35 mouse cellular contexts compared by ENCODE assay signal in genomic region chrX:48441548-48441947, GRCm38 (mm10).
"Had no signal": no experiment of that assay in that cellular context is flagged by ENCODE, and none has a peak within 500 bp of the region (broad histone marks: within the 10 kb centered on the region; RNA-seq: fewer than 3 reads in every experiment).

No protein-coding gene starts in this region.

- H3K4me2 ChIP-seq: heart, embryonic 11.5 days; heart, embryonic 12.5 days; heart, embryonic 13.5 days; heart, embryonic 15.5 days; hindbrain, embryonic 12.5 days; hindbrain, embryonic 13.5 days; hindbrain, embryonic 14.5 days; hindbrain, embryonic 15.5 days; intestine, embryonic 15.5 days; kidney, embryonic 15.5 days had no signal

- H3K4me3 ChIP-seq: heart, embryonic 10.5 days; heart, embryonic 12.5 days; heart, embryonic 13.5 days; heart, embryonic 15.5 days; hindbrain, embryonic 10.5 days; hindbrain, embryonic 12.5 days; hindbrain, embryonic 13.5 days; hindbrain, embryonic 15.5 days; intestine, embryonic 15.5 days; kidney, embryonic 15.5 days; layer of hippocampus, adult 2 months; left cerebral cortex, adult 2 months had no signal

- DNase-seq: heart, postnatal 10 days; heart, postnatal 14 days; heart, postnatal 4 days; kidney, adult 11 months; kidney, adult 18-20 months; kidney, adult 2 months; kidney, adult 8-10 months; kidney, adult 9 months; kidney, postnatal 10 days; kidney, postnatal 14 days; kidney, postnatal 25 days; kidney, postnatal 36 days; kidney, postnatal 4 days; layer of hippocampus, adult 9-11 months; layer of hippocampus, postnatal 36 days had no signal

- H3K4me1 ChIP-seq: hindbrain, embryonic 10.5 days; hindbrain, embryonic 12.5 days; hindbrain, embryonic 13.5 days; hindbrain, embryonic 15.5 days had no signal

- H3K9ac ChIP-seq: heart, embryonic 12.5 days; heart, embryonic 13.5 days; heart, embryonic 15.5 days; hindbrain, embryonic 12.5 days; hindbrain, embryonic 13.5 days; hindbrain, embryonic 14.5 days; hindbrain, embryonic 15.5 days; intestine, embryonic 15.5 days; kidney, embryonic 15.5 days had no signal

- H3K27ac ChIP-seq: heart, embryonic 10.5 days; heart, embryonic 13.5 days; heart, embryonic 15.5 days; hindbrain, embryonic 10.5 days; hindbrain, embryonic 12.5 days; hindbrain, embryonic 13.5 days; hindbrain, embryonic 14.5 days; hindbrain, embryonic 15.5 days; hindbrain, postnatal 0 days; intestine, embryonic 15.5 days; kidney, embryonic 15.5 days; kidney, postnatal 0 days; layer of hippocampus, adult 2 months; left cerebral cortex, adult 2 months had no signal

- H3K36me3 ChIP-seq: heart, embryonic 10.5 days; heart, embryonic 12.5 days; heart, embryonic 13.5 days; heart, embryonic 15.5 days; hindbrain, embryonic 10.5 days; hindbrain, embryonic 12.5 days; hindbrain, embryonic 13.5 days; hindbrain, embryonic 15.5 days; intestine, embryonic 15.5 days; kidney, embryonic 15.5 days had no signal

- ATAC-seq: hindbrain, embryonic 16.5 days; hindbrain, postnatal 0 days; inflammation-experienced regulatory T-cells, adult 6 months; intestine, embryonic 15.5 days; intestine, embryonic 16.5 days; intestine, postnatal 0 days had no signal

- H3K27me3 ChIP-seq: heart, embryonic 12.5 days; heart, embryonic 13.5 days; heart, embryonic 15.5 days; hindbrain, embryonic 12.5 days; hindbrain, embryonic 13.5 days; hindbrain, embryonic 15.5 days; intestine, embryonic 15.5 days; kidney, embryonic 15.5 days had no signal

- H3K9me3 ChIP-seq: heart, embryonic 10.5 days; heart, embryonic 12.5 days; heart, embryonic 13.5 days; heart, embryonic 15.5 days; hindbrain, embryonic 10.5 days; hindbrain, embryonic 12.5 days; hindbrain, embryonic 13.5 days; hindbrain, embryonic 15.5 days; intestine, embryonic 15.5 days; kidney, embryonic 15.5 days had no signal
